ENCODE assay signal across 8 mouse cellular contexts in the genomic region with DNA sequence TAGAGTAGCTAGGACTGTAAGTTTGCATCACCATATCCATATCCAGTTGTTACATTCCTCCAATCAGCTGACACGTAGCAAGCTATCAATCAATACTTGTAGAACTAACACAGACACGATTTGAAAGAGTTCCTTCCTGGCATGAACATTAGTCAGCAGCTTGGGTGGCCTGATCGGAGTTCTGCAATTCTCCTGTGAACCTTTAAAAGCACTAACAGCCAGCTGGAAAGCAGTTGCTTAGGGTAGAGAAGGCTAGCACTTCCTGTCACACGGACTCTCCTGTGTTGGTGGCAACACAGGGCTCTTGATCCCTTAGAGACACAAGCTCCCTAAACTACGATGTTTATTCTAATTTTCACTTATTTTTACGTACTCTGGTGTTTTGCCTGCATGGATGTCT. TPM values are rescaled to one million over a fixed set of nuclear protein-coding genes. Genes with fewer than 3 reads are reported as not detected.
DNase-seq lines count a peak whose midpoint lies in the region; ATAC-seq lines count a peak whose summit lies in the region.

No protein-coding gene starts in this region.

- ATAC-seq in heart, embryonic 15.5 days (replicated peaks; ENCODE audit: insufficient number of reproducible peaks, insufficient read depth, low FRiP score, low read depth), result no peak

- H3K4me3 ChIP-seq in heart, embryonic 15.5 days, result peak overlapping the region; percentile 54

- H3K9ac ChIP-seq in heart, embryonic 15.5 days, result peak overlapping the region; percentile 47; the same call in 1 of the 2 replicates

- H3K27ac ChIP-seq in heart, embryonic 15.5 days, result peak overlapping the region; percentile 62; the same call in 1 of the 2 replicates

- no peaks in the 10 kb centered on the region for H3K36me3 ChIP-seq in heart, embryonic 15.5 days

- H3K27me3 ChIP-seq in heart, embryonic 15.5 days, result no peaks in the 10 kb centered on the region

- peak; percentile 64 for DNase-seq in adrenal gland, adult 2 months
- no peak for DNase-seq in adrenal gland, adult 18-20 months (ENCODE audit: low spot score in 2 of 2)
- peak; percentile 65 for DNase-seq in CD4-positive helper T cell, adult 2 months (ENCODE audit: low read depth, low spot score)
- peak; percentile 28 for DNase-seq in lung, postnatal 14 days
- peak; percentile 10 for DNase-seq in yolk sac, embryonic 10.5 days (ENCODE audit: low spot score)
- DNase-seq in retina, postnatal 1 day, result no peak
- DNase-seq in urinary bladder, postnatal 25 days (ENCODE audit: low spot score), result no peak

- H3K4me2 ChIP-seq in heart, embryonic 15.5 days, result peak overlapping the region; percentile 58

- H3K9me3 ChIP-seq in heart, embryonic 15.5 days (replicated peaks), result no peaks in the 10 kb centered on the region

- peaks cover 8% of the 10 kb centered on the region for H3K4me1 ChIP-seq in heart, embryonic 15.5 days (replicated peaks)

- 40% methylated on average over 6 of the region's 6 CpGs for WGBS in heart, embryonic 15.5 days

RNA-seq across cellular contexts. Expression of a gene that starts 1.0 kb away (rescaled TPM):
- 10 to 100 TPM; 29.2 to 30.6 TPM for total RNA-seq in adrenal gland, adult 2 months (2021)
- 3.8 and 4.4 TPM in 2 replicates for polyA plus RNA-seq in adrenal gland, adult 2 months (2012; rRNA removed)
- total RNA-seq in adrenal gland, adult 18-20 months (2021), result 10 to 100 TPM; 24.9 to 32.1 TPM
- 6.6 and 7.1 TPM in 2 replicates for polyA plus RNA-seq in heart, embryonic 15.5 days (2015; fragmentation: Nextera tagmentation; extraction: Ambion mirVana)

RNA-seq across cellular contexts. Expression of a gene that starts 12.9 kb away (rescaled TPM):
- total RNA-seq in adrenal gland, adult 2 months (2021), result 10 to 100 TPM; 50.7 to 58.4 TPM
- polyA plus RNA-seq in adrenal gland, adult 2 months (2012; rRNA removed), result 84.3 and 92.3 TPM in 2 replicates
- total RNA-seq in adrenal gland, adult 18-20 months (2021), result 10 to 100 TPM; 49.2 to 53.5 TPM
- polyA plus RNA-seq in heart, embryonic 15.5 days (2015; fragmentation: Nextera tagmentation; extraction: Ambion mirVana), result 47.7 and 57.0 TPM in 2 replicates

RNA-seq across cellular contexts. Expression of a gene that starts 46.2 kb away (rescaled TPM):
- total RNA-seq in adrenal gland, adult 2 months (2021), result 10 to 100 TPM in 1 of 2 experiments, 1 to 10 TPM in 1; 6.3 to 10.7 TPM
- 13.9 and 21.4 TPM in 2 replicates for polyA plus RNA-seq in adrenal gland, adult 2 months (2012; rRNA removed)
- 10 to 100 TPM in 1 of 2 experiments, 1 to 10 TPM in 1; 9.4 to 15.5 TPM for total RNA-seq in adrenal gland, adult 18-20 months (2021)
- 5.0 and 5.5 TPM in 2 replicates for polyA plus RNA-seq in heart, embryonic 15.5 days (2015; fragmentation: Nextera tagmentation; extraction: Ambion mirVana)

Comparison
In these comparisons a context has a peak if more than half of its experiments do, and no peak if none do; other contexts are left out.
1. DNase-seq: peak in adrenal gland, adult 2 months (single experiment), CD4-positive helper T cell, adult 2 months (single experiment), lung, postnatal 14 days (single experiment) and yolk sac, embryonic 10.5 days (single experiment); none in adrenal gland, adult 18-20 months (0 of 2), retina, postnatal 1 day (single experiment) and urinary bladder, postnatal 25 days (single experiment).